Mouse (Mus musculus) MN1 (cell line): ENCODE measurements around the gene Oas1e.
"Not testable (repeated sequence)": the region's sequence is repeated elsewhere in the genome, so short reads cannot be mapped to it uniquely, and the experiment has no call there.

Source experiments
- DNase-seq: peaks from one replicate; pipeline ENCODE4 v3.0.0-alpha.2; 2016; ENCODE audit warnings: low spot score

Oas1e gene

DNA sequence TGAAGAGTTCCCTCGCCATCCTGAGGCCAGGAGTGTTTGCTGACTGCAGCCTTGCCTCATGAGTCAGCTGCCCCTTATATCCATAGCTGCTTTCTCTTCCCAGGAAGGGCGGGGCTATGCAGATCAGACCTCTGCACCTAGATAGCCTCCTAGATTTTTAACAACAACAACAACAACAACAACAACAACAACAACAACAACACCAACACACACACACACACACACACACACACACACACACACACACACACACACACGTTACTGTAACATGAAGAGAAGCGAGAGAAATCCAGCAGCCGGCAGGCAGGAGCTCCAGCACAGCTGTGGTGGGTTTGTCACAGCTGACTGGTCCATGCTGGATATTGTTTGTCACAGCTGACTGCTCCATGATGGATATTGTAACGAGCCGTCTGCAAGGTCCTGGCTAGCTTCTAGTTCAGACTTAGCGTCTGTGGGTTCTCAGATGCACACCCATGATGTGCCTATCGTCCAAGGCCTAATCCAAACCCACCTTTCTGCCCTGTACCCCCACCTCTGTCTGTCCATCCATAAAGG, at the start of gene Oas1e:
Gene Oas1e (minus strand): TSS at position 51 of the 555 bp plus-strand sequence.
- not testable (repeated sequence) for DNase-seq

DNA sequence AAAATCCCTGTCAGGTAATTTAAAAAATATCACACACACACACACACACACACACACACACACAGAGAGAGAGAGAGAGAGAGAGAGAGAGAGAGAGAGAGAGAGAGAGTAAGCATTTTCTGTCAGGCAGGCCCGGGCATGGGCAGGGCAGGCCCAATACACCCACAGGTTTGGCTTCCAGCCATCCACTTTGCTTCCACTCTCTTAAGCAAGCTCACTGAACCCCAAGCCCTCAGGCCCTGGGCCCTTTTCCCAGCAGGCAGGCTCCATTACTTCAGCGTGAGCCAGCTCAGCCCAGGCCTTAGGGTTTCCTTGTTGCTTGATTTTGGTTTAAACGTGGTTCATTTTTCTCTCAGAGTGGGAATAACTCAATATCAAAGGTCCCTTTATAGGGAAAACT, 49.4 kb upstream of the Oas1e start:
- no peak for DNase-seq

DNA sequence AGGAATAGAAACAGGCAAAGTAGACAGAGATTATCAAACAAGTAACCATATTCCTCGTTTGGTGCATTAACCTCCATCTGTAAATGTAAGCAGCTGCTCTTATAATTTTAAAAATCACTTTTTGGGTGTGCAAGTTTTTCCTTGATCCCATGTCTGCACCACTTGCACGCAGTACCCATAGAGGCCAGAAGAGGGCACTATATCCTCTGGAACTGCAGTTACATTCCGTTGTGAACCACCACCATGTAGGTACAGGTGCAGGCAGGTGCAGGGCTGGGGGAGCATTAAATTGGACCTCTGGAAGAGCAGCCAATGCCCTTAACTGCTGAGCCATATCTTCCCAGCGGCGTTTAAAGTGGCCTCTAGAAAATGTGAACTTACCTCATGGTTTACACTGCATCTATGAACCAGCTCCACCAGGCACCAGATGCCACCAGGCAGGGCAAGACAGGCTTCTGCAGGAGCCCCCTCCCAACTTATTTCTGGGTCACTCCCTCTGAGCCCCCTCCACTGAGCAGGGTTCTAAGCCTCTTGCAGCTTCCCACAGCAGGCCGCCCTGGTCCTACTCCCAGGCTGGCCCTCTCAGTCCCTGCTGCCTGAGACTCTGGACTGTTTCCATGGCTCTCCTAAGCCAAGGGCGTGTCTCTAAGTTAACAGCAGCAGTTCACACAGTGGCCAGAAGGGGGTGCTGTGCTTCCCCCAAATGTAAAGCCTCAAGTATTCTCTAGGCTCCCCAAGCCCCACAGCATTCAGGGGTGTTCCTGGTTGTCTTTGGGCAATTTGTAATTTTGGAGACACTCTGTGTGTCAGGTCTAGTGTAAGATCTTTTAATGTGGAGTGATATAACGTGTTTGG, 41.6 kb upstream of the Oas1e start:
- DNase-seq = no peak

DNA sequence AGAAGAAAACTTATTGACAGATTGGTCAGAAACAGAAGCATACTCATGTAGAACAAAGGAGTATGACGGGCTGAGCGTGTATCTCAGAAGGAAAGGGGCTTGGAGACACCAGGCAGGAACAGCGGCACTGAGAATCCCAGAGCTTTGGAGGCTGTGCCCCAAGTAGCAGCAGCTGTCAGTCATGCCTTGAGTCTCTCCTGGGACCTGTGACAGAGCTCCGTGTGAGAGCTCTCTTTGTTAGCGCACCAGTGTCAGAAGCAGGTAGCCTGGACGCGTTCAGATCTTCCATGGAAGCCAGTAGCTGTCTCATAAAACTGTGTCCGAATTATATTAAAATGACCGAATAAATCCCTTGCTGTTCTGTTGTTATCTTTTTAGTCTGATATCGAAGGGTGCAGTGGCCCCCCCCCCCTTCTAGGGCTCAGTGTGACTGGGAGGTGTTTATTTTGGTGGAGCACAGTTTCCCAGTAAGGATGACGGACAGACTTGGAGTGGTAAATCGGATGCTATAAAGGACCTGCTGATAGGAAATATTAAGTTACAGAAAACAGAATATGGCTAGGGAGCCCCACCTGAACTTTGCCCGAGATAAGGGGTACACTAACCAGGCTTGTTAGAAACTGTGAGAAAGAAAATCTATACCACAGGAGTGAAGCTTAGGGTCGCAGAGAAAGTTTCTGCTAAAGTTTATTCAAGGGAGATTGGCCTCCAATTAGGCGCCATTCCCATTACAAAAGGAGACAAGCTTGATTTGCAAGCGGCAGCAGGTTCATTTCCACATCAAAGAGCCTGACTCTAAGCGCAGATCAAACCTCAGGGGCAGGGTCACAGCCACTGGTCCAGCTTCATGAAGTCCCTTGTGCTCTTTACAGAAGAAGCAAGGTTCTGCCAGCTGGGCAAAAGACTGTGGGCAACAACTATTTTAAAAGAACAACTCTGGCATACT, 38.3 kb upstream of the Oas1e start:
- DNase-seq = no peak

DNA sequence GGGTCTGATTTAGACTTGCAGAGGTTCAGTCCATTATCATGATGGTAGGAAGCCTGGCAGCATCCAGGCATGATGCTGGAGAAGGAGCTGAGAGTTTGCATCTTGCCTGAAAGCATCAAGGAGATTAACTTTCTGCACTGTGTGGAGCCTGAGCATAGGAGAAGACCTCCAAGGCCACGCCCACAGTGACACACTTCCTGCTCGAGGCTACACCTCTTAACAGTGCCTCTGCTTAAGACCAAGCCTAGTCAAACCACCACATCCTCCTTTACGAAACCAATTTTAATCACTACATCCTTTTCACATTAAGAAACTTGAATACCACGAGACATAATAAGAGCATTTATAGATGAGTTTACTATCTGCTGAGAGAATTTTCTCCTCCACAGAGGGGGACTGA, 35.7 kb upstream of the Oas1e start:
- DNase-seq = no peak

DNA sequence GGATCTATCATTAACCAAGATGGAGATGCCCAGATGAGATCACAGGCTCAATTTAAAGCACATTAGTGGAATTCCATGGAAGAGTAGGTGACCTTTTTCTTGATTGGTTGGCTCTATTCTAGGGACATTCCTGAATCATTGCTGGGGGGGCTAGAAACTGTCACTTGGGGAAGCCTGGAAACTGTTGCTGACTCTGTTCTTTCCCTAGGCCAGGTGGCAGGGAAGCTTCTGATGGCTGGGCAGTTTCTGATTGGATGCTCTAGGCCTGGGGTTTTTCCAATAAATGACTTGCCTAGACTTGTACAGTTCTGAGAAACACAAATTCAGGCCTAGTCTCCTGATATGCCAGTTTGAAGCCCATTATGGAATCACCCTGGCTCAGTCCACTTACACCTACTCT, 23.7 kb upstream of the Oas1e start:
- no peak for DNase-seq

DNA sequence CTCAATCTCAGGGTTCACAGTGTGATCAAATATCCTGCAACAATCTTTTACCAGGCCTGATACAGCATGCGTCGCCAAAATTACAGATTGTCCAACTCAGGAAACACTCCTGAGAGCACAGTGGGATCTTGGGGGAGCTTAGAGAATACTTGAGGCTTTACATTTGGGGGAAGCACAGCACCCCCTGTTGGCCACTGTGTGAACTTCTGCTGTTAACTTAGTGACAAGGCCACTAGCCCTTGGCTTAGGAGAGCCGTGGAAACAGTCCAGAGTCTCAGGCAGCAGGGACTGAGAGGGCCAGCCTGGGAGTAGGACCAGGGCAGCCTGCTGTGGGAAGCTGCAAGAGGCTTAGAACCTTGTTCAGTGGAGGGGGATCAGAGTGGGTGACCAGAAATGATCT, 20.6 kb upstream of the Oas1e start:
- DNase-seq = no peak

DNA sequence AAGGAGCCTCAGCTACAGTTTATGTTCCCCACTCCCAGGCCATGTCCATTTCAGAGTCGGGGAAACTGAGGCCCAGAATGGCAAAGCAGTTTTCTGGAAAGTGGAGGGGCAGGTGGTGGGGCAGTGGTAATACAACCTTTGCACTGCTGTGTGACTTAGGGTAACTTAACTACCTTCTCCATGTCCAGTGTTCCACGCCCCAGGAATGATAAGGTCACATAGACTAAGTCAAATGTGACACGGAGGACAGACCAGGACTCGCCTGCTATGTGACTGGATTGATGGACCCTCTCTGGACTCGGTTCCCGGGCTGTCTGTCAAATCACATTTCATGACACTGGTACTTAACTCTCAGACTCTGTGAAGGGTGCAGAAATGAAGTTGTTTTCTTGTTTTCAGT, 17.7 kb upstream of the Oas1e start:
- DNase-seq = no peak

DNA sequence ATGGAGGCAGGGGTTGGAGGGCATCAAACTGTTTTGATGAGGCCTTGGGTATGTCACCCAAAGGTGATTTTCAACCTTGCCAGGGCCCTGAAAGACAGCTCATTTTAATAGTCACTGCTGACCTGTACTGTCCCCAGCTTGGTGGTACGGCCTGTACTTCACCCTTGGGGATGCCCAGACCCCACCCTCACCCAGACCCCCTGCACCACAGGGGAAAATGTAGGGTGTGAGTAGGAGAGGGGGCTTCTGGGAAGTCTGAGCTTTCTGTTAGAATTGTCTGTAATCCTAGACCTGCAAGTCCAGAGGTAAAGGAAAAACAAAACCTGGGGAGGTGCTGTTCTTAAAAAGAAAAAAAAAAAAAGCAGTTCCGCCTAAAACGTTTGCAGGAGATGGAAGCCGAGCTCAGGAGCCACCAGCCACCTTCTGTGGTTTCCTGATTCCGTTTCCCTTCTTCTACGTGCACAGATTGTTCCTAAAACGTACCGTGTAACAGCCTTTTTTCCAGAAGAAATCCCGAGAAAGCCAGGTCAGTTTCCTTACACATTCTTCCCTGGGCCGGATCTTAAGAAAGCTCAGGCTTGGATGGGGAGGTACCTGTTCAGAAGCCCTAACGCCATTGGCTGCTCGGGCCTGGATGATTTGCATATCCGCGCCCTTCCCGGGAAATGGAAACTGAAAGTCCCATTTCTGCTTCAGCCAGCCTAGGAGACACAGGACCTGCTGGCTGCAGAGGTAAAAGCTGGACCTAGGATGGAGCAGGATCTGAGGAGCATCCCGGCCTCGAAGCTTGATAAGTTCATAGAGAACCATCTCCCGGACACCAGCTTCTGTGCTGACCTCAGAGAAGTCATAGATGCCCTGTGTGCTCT, 16.9 kb upstream of the Oas1e start, which contains the start of gene Oas1c:
Gene Oas1c (minus strand): TSS at position 564 of the 869 bp plus-strand sequence.
- DNase-seq = peak; percentile 95

DNA sequence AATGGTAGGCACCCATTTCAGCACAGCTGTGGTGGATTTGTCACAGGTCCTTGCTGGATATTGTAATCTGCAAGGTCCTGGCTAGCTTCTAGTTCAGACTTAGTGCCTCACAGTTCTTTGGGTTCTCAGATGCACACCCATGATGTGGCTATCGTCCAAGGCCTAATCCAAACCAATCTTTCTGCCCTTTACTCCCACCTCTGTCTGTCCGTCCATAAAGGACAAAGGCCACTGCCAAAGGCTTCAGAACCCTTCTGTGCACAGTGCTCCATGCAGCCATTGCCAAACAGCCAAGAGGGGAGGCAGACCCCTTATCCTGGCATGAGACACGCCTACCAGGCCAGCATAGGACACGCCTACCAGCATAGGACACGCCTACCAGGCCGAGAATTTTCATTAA, 13.8 kb upstream of the Oas1e start:
- no peak for DNase-seq

DNA sequence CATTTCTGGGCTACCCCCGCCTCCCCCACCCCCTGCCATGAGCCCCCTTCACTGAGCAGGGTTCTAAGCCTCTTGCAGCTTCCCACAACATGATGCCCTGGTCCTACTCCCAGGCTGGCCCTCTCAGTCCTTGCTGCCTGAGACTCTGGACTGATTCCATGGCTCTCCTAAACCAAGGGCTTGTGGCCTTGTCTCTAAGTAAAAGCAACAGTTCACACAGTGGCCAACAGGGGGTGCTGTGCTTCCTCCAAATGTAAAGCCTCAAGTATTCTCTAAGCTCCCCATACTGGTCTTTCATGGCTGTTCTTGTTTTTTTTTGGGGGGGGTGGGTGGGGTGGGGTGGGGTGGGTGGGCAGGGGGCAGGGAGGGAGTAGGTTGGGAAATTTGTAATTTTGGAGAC, 11.1 kb upstream of the Oas1e start:
- peak; percentile 27 for DNase-seq

DNA sequence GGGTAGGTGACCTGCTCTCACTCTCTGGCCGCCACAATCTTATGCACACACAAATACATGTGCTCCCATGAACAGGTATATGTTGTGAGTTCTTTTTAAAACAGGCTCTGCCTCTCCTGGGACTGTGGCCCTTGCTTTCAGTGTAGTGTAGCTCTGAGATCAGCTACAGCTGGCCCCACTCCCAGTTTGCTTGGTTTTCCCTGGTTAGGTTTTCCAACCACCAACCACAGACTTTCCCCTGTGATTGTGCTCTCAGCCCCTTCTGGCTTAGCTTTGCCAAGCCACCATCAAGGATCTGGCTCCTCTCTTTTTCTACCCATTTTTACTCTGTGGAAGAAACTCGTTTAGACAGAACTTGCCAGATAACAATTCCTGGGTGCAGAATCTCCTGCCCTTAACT, 8.3 kb upstream of the Oas1e start:
- DNase-seq = no peak

DNA sequence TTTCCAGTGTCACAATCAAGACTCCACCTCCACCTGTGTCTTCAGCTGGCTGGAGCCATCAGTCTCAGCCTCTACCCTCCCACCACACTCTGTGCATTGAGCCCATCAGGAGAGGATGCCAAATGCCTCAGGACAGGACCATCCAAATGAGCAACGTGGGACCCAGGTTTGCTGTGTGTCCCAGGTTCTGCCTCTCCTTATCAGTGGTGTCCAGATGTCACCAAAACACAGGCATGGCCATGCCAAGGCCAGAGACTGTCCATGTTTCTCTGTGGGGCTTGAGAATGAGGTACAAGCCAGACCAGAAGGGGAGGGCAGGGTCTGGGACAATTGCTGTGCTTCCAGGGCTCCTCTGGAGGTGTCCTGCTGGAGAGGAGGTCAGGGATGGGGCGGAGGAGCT, 3.6 kb upstream of the Oas1e start:
- not testable (repeated sequence) for DNase-seq

DNA sequence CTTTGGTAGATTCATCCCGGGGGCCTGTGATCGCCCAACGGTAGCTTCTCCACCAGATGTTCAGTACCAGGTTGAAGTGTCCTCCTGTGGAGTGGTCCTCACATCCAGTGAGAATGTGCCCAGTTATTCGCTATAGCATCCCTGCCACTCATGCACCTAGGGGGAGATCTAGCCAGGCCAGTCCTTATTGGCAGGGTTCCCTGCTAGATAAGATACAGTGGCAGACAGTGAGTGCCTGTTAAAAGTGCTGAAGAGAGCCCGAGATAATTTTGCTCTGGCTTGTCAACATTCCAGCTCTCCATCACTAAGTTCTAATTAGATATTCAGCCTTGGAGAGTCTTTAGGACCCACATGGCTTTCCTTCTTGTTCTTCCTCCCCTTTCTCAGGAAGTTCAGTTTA, 2.8 kb upstream of the Oas1e start:
- DNase-seq = not testable (repeated sequence)

DNA sequence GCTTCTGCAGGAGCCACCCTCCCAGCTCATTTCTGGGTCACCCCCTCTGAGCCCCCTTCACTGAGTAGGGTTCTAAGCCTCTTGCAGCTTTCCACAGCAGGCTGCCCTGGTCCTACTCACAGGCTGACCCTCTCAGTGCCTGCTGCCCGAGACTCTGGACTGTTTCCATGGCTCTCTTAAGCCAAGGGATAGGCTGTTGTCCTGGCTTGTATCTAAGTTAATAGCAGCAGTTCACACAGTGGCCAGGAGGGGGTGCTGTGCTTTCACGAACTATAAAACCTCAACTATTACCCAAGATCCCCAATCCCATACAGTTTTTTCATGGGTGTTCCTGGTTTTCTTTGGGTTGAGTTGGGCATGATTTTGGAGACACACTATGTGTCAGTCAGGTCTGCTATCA, 2.3 kb downstream of the Oas1e start:
- peak; percentile 49 for DNase-seq

DNA sequence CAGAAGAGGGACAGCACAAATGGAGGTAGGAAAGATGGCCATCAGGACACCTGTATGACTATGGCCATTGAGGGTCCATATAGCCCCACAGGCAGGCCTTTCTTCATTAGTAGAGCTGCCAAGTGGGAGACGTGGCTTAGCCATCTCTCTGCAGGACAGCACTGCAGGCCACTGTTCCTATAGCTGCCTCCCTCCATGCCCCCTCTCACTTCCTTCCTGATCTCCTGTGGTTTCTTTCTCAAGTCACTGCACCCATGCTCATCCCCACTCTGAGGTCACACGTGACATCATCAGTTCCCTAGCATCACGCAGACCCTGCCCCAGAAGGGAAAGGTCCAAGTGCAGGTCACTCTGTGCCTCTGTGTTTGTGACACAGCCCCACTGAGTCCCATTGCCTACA, 8.3 kb downstream of the Oas1e start:
- no peak for DNase-seq

DNA sequence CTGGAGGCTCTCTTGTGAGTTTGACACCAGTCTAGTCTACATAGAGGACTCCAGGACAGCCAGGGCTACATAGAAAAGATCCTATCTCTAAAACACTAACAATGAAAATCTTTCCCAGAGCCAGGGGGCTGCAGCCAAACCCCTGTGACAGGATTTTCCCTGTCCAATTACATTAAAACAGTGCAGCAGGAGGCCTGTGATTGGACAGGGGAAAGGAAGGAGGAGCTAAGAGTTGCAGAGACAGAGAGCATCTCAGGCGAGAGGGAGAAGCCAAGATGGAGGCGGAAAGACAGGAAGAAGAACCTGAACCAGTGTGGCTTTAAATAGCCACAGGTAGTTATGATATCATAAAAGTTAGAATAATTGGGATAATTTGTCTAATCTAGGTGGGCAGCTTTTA, 12.9 kb downstream of the Oas1e start:
- no peak for DNase-seq

DNA sequence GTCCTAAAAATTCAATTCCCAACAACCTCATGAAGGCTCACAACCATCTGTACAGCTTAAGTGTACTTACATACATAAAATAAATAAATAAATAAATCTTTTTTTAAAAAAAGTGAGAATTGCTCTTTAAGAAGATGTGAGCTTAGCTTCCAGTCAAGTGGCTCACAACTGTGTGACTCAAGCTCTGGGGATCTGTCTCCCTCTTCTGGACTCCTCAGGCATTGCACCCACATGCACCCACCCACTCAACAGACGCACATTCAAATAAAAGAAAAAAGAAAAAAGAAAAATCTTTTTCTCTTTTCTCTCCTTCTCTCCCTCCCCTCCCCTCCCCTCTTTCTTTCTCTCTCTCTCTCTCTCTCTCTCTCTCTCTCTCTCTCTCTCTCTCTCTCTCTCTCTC, 13.7 kb downstream of the Oas1e start:
- DNase-seq = no peak

DNA sequence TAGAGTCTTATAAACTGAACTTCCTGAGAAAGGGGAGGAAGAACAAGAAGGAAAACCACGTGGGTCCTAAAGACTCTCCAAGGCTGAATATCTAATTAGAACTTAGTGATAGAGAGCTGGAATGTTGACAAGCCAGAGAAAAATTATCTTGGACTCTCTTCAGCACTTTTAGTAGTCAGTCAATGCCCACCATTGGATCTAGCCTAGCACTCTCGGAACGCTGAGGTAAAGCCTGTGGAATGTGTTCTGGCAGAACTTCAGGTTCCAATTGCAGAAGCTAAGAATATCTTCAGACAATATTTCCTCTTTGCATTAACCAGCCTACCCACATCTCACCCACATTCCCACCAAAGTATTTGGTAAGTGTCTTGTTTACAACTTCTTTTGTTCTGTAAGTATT, 15.4 kb downstream of the Oas1e start:
- DNase-seq = no peak

DNA sequence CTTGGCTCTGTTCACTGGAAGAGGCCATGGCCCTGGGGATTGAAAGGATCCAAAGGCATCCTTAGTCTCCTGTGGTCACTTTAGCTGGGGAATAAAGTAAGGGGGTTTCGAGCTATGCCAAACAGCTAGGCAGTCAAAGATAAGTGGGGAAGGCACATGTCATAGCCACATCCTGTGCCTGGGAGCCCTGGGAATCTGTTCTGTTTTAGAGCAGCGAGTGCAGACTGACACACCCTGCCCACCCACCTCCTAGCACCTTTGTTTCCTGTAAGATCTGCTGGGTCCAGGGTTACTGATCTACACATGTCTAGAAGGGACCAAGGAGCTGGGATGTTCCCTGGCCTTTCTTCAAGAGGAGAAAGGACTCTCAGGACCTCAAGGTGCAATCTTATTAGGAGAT, 16.4 kb downstream of the Oas1e start:
- no peak for DNase-seq

DNA sequence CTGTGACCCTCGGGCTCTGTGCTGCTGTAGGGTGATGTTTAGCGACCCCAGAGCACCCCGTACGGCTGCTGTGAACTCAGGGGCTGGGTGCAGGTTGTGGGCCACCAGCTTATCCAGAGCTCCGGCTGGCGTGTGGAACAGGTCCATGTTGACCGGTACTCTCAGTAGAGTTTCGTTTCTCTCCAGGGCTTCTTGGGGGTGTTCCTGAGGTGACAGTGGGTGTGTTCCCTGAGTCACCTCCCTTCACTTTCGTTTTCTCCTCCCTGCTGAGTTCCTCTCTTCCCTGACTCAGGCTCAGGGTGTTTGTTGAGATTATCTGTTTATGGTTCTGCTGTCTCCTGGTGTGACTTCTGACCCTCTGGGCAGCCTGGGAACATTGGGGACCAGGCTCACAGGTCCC, 17.9 kb downstream of the Oas1e start, which contains the start of gene Oas3:
Gene Oas3 (minus strand): TSS at position 184 of the 400 bp plus-strand sequence.
- DNase-seq = no peak

DNA sequence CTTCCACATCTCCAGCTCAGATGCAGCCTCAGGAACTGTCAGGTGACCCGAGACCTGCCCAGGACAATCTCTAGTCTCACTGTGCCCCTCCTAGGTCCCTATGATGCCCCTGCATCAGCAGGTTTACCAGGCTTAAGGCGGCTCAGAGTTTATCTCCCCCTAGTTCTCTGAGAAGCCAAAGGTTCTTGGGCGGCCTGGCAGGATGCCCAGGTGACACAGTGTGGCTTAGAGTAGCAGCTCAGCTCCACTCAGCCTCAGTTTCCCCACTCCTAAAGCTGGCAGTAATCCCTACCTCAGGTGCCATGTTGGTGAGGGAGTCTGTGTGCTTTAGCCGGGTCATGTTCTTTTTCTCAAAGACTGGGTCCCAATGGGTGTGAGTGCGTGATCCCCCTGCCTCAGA, 18.5 kb downstream of the Oas1e start:
- DNase-seq = no peak
